Mouse (Mus musculus) A20 (cell line): ENCODE measurements around the gene Mapk1ip1.

Source experiments
- DNase-seq: peaks from one replicate; pipeline ENCODE4 v3.0.0-alpha.2; 2011; ENCODE audit warnings: low read depth, low spot score

Mapk1ip1 gene

DNA sequence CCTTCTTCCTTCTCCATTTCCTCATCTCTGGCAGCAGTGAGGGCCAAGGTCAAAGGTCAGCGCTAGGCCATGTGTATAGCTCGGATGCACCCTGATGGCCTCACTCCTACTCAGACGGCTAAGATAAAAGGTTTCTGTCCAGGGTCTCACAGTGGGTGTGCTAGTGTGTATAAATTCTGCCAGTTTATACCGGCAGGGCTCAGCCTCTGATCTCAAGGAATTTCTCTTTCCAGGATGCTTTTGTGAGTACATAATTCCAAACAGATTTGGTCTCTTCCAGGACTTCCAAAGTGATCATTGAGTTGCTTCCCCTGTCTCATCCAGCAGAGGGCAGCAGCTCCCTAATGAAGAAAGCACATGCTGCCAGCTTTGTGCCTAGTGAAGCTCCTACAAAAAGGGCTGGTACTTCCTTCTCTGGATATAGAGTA, 5.5 kb downstream of the Mapk1ip1 start:
- peak; percentile 48 for DNase-seq

DNA sequence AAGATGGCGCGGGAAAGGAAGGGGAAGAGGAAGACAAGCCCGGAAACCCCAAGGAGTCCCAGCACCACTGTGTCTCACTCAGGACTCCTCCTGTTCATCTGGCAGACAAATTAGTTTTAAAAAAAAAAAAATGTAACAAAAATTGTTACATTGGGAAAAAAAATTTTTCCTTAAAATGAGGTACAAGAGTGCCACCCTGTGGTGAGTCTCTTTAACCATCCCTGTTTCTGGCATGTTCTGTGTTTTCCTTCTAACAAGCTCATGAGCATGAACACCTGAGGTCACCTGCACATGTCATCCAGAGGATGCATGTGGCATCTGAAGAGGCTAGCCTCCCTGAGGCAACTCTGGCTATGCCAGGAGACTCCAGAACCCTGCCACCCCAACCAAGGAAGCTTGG, 11.0 kb downstream of the Mapk1ip1 start:
- DNase-seq, result no peak

DNA sequence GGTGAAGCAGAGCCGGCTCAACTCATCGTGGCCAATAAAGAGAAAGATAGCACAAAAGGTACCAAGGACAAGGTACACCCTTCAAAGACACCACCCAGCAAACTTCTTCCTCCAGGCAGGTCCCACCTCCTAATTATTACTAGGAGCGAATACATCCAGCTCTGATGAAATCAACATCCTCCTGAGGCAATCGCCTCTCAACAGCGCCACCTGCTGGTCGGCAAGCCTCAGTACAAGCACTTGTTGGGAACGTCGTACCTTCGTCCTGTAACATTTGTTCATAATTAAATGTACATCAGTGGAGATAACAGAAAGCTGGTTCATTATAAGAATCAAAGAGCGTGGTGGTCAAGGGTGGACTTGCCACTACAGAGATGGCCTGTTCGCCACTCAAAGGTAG, 18.3 kb downstream of the Mapk1ip1 start:
- peak; percentile 62 for DNase-seq

DNA sequence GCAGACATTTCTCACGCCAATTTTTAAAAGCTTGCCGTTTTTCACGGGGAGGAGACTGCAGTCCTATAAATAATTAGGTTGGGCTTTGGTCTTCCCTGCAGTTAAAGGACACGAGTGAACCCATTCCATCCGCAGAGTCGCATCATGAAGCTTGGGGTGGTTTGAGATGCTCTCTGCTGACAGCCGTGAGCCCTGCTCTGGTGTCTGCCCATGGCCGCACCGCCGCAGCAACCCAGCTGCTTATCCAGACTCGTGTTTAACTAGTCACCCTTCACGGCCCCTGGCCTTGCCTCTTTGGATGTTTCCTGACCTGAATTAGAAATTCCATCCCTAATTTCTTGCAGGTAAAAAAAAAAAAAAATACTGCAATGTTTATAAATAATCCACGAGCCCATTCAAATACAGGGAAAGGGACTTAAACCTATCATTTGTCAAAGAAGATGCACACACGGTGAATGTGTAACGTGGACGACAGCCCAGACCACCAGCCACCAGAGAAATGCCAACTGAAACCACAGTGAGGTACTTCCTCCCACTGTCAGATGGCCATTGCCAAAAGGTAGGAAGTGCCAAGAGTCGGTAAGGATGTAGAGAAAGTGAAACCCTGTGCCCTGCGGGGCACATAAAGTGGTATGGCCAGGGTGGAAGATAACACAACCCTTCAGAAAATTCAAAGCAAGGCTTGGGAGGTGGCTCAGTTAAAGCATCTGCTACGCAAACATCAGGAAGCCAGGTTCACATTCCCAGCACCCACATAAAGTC, 20.9 kb downstream of the Mapk1ip1 start:
- DNase-seq, result no peak

DNA sequence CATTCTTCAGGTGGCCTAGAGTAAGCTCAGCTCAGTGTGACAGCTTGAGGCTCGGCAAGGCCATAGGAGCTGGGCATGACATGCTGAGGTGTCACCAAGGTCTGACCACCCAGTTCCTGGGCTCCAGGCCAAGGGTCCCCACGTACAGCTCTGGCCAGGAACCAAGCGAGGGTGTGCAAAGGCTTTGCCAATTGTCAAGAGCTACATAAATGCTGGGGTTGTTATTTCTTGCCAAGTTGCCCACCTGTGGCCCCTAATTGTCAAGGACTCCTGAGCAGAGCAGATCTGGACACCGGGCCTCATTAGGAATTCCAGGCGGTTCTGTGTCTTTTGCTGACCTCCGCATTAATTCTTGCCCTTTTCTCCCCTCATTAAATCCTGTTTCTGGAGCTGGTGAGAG, 21.6 kb downstream of the Mapk1ip1 start:
- no peak for DNase-seq

DNA sequence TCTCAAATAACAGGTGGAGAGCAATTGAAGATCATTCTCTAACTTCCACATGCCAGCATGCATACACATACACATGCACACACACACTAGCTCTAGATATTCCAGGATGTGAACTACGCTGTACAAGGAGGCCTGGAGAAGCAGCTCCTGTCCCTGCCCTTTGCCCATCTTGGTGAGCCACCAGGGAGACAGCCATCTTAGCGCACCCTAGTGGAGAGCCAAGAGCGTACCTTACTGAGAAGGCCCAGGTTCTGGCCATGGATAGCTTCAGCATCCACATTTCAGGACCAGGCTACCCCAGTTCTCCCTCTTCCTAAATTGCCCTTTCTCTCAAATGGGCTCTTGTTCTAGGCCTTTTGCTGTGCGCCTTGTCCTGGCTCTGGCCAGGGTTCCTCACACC, 27.8 kb downstream of the Mapk1ip1 start:
- DNase-seq, result peak; percentile 24

DNA sequence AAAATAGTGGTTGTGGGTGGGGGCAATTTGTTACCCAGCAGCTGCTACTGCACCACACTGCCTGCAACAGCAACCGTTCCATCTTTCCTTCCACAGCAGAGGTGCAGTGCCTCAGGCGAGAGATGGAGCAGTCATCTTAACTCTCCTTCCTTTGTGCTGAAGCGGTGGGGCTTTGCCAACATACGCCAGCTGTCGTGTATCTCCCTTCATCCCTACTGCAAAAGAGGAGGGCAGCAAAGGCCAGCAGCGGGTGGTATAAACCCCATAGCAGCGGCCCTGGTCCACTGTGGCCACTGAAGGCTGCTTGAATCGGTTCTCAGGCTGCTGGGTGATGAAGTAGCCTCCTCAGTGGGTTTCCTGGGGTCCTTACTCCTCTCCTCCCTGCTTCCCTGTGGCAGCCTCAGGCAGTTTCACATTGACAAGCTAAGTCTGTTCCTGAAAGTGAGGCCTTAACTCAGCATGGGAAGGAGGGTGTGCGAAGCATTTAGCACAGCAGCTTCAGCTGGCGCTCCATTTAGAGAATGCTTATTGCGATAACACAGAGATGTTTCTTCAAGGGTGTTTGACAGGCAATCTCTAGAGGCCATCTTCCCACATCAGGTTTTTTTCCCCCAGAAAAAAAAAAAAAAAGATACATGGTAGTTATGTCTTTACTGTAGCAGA, 32.7 kb downstream of the Mapk1ip1 start:
- DNase-seq, result no peak

DNA sequence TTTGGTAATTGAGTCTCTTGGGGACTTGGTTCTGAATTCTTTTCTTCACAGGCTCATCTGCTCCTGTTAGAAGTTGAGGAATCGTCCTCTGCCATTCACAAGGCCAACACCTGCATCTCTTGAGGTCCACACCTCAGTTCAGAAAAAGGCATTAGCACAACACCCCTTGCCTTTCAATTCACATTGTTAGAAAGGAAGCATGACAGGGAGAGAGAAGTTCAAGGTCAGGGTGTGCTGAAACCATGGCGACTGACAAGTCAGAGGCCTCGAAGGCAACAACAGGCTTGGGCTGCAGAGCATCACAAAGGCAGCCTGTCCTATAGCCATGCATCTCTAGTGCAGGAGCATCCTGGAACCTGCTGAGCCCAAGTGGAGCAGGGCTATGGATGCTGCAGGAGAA, 38.9 kb downstream of the Mapk1ip1 start:
- no peak for DNase-seq

DNA sequence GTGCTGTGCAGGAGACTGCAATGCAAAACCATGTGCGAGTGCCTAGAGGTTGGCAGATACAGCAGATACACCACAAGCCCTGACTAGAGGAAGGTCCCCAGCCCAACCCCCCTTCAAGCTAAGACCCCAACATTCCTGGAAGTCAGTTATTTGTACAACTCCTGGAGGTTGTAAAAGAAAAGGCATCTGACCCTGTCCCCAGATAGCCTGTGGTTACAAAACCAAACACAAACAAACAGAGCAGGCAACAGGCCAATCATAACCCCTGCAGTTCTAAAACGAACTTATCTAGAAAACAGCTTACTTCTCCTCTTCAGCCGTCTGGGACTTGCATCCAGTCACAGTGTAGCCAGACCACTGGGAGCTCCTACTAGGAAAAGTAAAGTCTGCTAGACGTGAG, 42.7 kb downstream of the Mapk1ip1 start:
- DNase-seq, result no peak

DNA sequence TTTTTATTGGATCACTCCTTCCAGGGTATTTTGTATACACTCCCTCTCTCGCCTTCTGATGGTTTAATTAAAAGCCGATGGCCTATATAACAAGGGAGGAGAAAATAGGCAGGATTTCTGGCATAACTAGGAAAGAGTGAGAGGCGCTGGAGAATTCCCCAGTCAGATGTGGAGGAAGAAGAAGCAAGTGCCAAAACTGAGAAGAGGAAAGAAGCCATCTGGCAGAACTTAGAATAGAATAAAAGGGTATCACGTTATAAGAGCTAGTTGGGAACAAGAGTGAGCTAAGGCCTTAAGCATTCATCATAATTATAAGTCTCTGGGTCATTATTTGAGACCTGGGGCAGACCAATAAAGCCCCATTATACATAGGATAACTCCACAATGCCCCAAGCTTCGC, 58.0 kb downstream of the Mapk1ip1 start:
- DNase-seq, result no peak
